Mouse (Mus musculus): ENCODE data around the gene Prkar1b. TPM values are rescaled to one million over a fixed set of nuclear protein-coding genes. Genes with fewer than 3 reads are reported as not detected.
A peak's percentile ranks its signal among the peaks of the same experiment; 100 is the strongest.

Gene Prkar1b
- polyA plus RNA-seq, 1 experiment = 0.01 TPM

- Histone ChIP-seq H3K4me1 (ENCODE audit: control insufficient read depth) (no peaks in the 10 kb centered on the region), H3K36me3 (ENCODE audit: control insufficient read depth) (no peaks in the 10 kb centered on the region), H3K27me3 (ENCODE audit: control insufficient read depth) (peaks cover 93% of the 10 kb centered on the region), H3K9me3 (ENCODE audit: control insufficient read depth, low read length) (no peaks in the 10 kb centered on the region; the same call in 1 of the 2 replicates), H3K4me3 (replicated peaks) (peak overlapping the region; percentile 44)
- TF ChIP-seq GATA1 (IDR thresholded peaks at IDR 0.05; ENCODE audit: low read length) (no peak), TAL1 (IDR thresholded peaks at IDR 0.05; ENCODE audit: low read length) (no peak)
Observed at GRCm38 (mm10) chr5:138994786-138995720, 154.7 kb downstream of the Prkar1b start.

GRCm38 (mm10) chr5:138994108-138994785, 155.6 kb downstream of the Prkar1b start:
- no peaks in the 10 kb centered on the region for H3K4me1 ChIP-seq (ENCODE audit: control insufficient read depth)
- H3K36me3 ChIP-seq (ENCODE audit: control insufficient read depth) = no peaks in the 10 kb centered on the region
- H3K9me3 ChIP-seq (ENCODE audit: control insufficient read depth, low read length) = no peaks in the 10 kb centered on the region; the same call in 1 of the 2 replicates
- H3K4me3 ChIP-seq (replicated peaks) = peak overlapping the region; percentile 43
- peaks cover 85% of the 10 kb centered on the region for H3K27me3 ChIP-seq (ENCODE audit: control insufficient read depth)
- TF ChIP-seq GATA1 (IDR thresholded peaks at IDR 0.05; ENCODE audit: low read length) (no peak), TAL1 (IDR thresholded peaks at IDR 0.05; ENCODE audit: low read length) (no peak)

- H3K4me1 ChIP-seq (ENCODE audit: control insufficient read depth) = no peaks in the 10 kb centered on the region
- no peaks in the 10 kb centered on the region; the same call in 1 of the 2 replicates for H3K9me3 ChIP-seq (ENCODE audit: control insufficient read depth, low read length)
- TF ChIP-seq GATA1 (IDR thresholded peaks at IDR 0.05; ENCODE audit: low read length) (no peak), TAL1 (IDR thresholded peaks at IDR 0.05; ENCODE audit: low read length) (no peak)
- peaks cover 80% of the 10 kb centered on the region for H3K27me3 ChIP-seq (ENCODE audit: control insufficient read depth)
- no peak overlapping the region for H3K4me3 ChIP-seq (replicated peaks)
- no peaks in the 10 kb centered on the region for H3K36me3 ChIP-seq (ENCODE audit: control insufficient read depth)
Observed at GRCm38 (mm10) chr5:138993371-138994107, 156.3 kb downstream of the Prkar1b start.

DNA sequence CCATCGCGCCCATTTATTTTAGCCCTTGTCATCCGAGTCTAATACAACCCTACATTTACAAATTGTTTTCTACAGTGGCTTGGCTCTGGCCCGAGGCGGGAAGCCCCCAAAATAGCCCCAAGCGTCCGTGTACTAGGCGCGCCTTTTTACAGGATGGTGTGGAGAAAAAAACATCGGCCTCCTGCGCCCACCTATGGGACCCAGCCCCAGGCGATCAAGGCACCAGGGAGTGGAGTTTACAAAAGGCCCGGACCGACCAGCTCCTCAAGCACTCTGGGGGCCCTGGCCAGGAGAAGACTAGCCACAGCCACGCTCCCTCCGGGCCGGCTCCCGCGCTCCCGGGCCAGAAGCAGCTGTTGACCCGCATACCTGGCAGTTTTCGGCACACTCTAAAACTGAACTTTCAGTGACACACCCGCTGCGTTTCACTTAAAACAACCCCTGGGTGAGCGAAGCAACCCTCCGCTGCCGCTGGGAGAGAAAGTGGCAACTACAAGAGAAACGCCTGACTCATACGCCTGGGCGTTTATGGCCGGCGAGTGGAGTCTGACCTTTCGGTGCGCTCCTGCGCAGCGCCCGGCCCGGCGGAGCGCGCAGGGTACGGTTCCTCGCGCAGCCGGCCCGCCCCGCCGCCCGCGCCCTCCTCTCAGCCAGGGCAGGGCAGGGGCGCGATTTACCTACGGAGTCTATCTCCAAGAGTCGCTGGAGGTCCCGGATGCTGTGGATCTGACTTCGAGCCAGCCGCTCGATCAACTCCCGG, 157.0 kb downstream of the Prkar1b start:
- Histone ChIP-seq H3K4me1 (ENCODE audit: control insufficient read depth) (no peaks in the 10 kb centered on the region), H3K9me3 (ENCODE audit: control insufficient read depth, low read length) (no peaks in the 10 kb centered on the region; the same call in 1 of the 2 replicates), H3K27me3 (ENCODE audit: control insufficient read depth) (peaks cover 73% of the 10 kb centered on the region), H3K4me3 (replicated peaks) (no peak overlapping the region), H3K36me3 (ENCODE audit: control insufficient read depth) (no peaks in the 10 kb centered on the region)
- TF ChIP-seq GATA1 (IDR thresholded peaks at IDR 0.05; ENCODE audit: low read length) (no peak), TAL1 (IDR thresholded peaks at IDR 0.05; ENCODE audit: low read length) (no peak)

DNA sequence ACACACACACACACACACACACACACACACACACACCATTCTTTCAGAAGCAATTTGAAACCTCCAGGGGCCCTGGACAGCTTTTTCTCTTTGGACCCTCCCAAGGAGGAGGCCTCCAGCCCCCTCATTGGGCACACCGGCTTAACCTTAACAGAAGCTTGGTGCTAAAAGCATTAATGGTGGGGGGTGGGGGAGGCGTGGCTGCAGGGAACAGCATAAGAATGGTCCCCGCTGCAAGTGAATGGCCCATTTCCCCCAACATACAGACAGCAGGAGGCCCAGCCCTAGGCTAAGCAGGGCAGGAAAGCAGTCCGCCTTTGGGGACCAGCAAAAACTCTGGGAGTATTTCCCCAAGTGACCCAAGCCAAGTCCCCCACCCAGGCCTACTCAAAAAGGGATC, 158.1 kb downstream of the Prkar1b start:
- no peaks in the 10 kb centered on the region; the same call in 1 of the 2 replicates for H3K9me3 ChIP-seq (ENCODE audit: control insufficient read depth, low read length)
- no peak for TF ChIP-seq GATA1 (IDR thresholded peaks at IDR 0.05; ENCODE audit: low read length)
- no peak for TF ChIP-seq TAL1 (IDR thresholded peaks at IDR 0.05; ENCODE audit: low read length)
- peaks cover 62% of the 10 kb centered on the region for H3K27me3 ChIP-seq (ENCODE audit: control insufficient read depth)
- H3K36me3 ChIP-seq (ENCODE audit: control insufficient read depth) = no peaks in the 10 kb centered on the region
- H3K4me1 ChIP-seq (ENCODE audit: control insufficient read depth) = no peaks in the 10 kb centered on the region
- H3K4me3 ChIP-seq (replicated peaks) = no peak overlapping the region

GRCm38 (mm10) chr5:138990659-138991380, 159.0 kb downstream of the Prkar1b start:
- Histone ChIP-seq H3K36me3 (ENCODE audit: control insufficient read depth) (no peaks in the 10 kb centered on the region), H3K4me3 (replicated peaks) (no peak overlapping the region), H3K27me3 (ENCODE audit: control insufficient read depth) (peaks cover 53% of the 10 kb centered on the region), H3K4me1 (ENCODE audit: control insufficient read depth) (no peaks in the 10 kb centered on the region), H3K9me3 (ENCODE audit: control insufficient read depth, low read length) (no peaks in the 10 kb centered on the region; the same call in 1 of the 2 replicates)
- TF ChIP-seq TAL1 (IDR thresholded peaks at IDR 0.05; ENCODE audit: low read length) = no peak
- TF ChIP-seq GATA1 (IDR thresholded peaks at IDR 0.05; ENCODE audit: low read length) = no peak

- Histone ChIP-seq H3K4me1 (ENCODE audit: control insufficient read depth) (no peaks in the 10 kb centered on the region), H3K4me3 (replicated peaks) (no peak overlapping the region), H3K9me3 (ENCODE audit: control insufficient read depth, low read length) (no peaks in the 10 kb centered on the region; the same call in 1 of the 2 replicates), H3K27me3 (ENCODE audit: control insufficient read depth) (peaks cover 40% of the 10 kb centered on the region), H3K36me3 (ENCODE audit: control insufficient read depth) (no peaks in the 10 kb centered on the region)
- no peak for TF ChIP-seq GATA1 (IDR thresholded peaks at IDR 0.05; ENCODE audit: low read length)
Observed at GRCm38 (mm10) chr5:138989567-138989966, 160.2 kb downstream of the Prkar1b start.

DNA sequence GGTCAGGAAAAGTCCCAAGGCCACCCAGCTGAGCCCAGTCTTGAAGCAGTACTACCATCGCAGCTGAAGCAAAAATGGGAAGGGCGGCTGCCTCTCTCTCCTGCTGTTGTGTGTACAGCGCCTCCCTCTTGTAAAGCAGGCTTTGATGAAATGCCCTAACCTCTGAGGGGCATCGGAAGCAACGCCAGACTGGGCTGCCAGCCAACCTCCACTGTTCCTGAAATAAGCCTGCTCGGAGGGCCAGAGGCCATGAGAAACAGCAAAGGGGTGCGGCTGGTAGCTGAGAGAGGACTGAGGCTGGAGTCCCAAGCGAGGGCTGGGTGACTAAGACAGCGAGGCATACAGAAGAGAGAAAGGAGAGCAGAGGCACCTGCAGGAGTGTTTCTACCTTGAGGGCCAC, 161.0 kb downstream of the Prkar1b start:
- TF ChIP-seq TAL1 (IDR thresholded peaks at IDR 0.05; ENCODE audit: low read length) (no peak), GATA1 (IDR thresholded peaks at IDR 0.05; ENCODE audit: low read length) (no peak)
- Histone ChIP-seq H3K9me3 (ENCODE audit: control insufficient read depth, low read length) (no peaks in the 10 kb centered on the region), H3K4me1 (ENCODE audit: control insufficient read depth) (no peaks in the 10 kb centered on the region), H3K36me3 (ENCODE audit: control insufficient read depth) (no peaks in the 10 kb centered on the region), H3K27me3 (ENCODE audit: control insufficient read depth) (peaks cover 32% of the 10 kb centered on the region), H3K4me3 (replicated peaks) (no peak overlapping the region)
